Mouse (Mus musculus) CH12.LX (cell line): ENCODE results near the gene Cfap45. TPM values are rescaled to one million over a fixed set of nuclear protein-coding genes. Genes with fewer than 3 reads are reported as not detected.

ENCODE experiments used
- DNase-seq: peaks from one replicate; pipeline ENCODE4 v3.0.0-alpha.2; 2013; ENCODE audit errors: extremely low read depth
- H3K27ac ChIP-seq: 2 replicates; pipeline ENCODE4 v1.5.1; 2012; ENCODE audit warnings: low read depth, mild to moderate bottlenecking, control low read depth, moderate library complexity; ENCODE audit not compliant: insufficient read depth
- H3K27me3 ChIP-seq: replicated peaks from 2 replicates; pipeline ENCODE3; 2012; ENCODE audit warnings: inconsistent platforms
- H3K36me3 ChIP-seq, 2 experiments: replicated peaks in 1 of 2; 2 replicates each; pipeline versions ENCODE3 to v1.6.1; 2012; ENCODE audit warnings: inconsistent platforms in 1 of 2, low read length in 1 of 2, mild to moderate bottlenecking in 1 of 2, mixed read lengths in 1 of 2, moderate library complexity in 1 of 2; ENCODE audit not compliant: control insufficient read depth in 1 of 2, insufficient read depth in 1 of 2
- H3K4me1 ChIP-seq, 2 experiments: 2 replicates each; pipeline ENCODE4 v1.6.1; 2012; ENCODE audit warnings: inconsistent platforms in 1 of 2, moderate library complexity in 1 of 2; ENCODE audit not compliant: insufficient read depth in 2 of 2, control insufficient read depth in 1 of 2
- H3K4me2 ChIP-seq: 2 replicates; pipeline ENCODE4 v1.6.1; 2012; ENCODE audit warnings: low read depth, mild to moderate bottlenecking, control low read depth; ENCODE audit not compliant: poor library complexity, insufficient read depth, severe bottlenecking
- H3K4me3 ChIP-seq, 3 experiments: fragments of 150-350 bp in 1 of 3; sonication (generic) in 1 of 3; replicated peaks in 1 of 3; 2 replicates each; pipeline versions ENCODE3 to v1.5.1; 2011 to 2012; ENCODE audit warnings: low read depth in 2 of 3, low read length in 2 of 3, mild to moderate bottlenecking in 2 of 3, moderate library complexity in 2 of 3, control low read depth in 1 of 3, improper control_type of control experiment in 1 of 3, inconsistent platforms in 1 of 3, mixed read lengths in 1 of 3; ENCODE audit not compliant: poor library complexity in 1 of 3
- H3K79me2 ChIP-seq: replicated peaks from 2 replicates; pipeline ENCODE4 v1.6.1; 2012; ENCODE audit warnings: mild to moderate bottlenecking, moderate library complexity; ENCODE audit not compliant: control insufficient read depth, poor library complexity, insufficient read depth, severe bottlenecking; ENCODE audit errors: extremely low read depth
- H3K9ac ChIP-seq: 2 replicates; pipeline ENCODE4 v1.6.1; 2012; ENCODE audit warnings: low read depth, mild to moderate bottlenecking, control low read depth, moderate library complexity; ENCODE audit not compliant: insufficient read depth
- H3K9me3 ChIP-seq: replicated peaks from 2 replicates; pipeline ENCODE3; 2012; ENCODE audit warnings: low read length, inconsistent platforms, mixed read lengths
- BHLHE40 ChIP-seq: IDR thresholded peaks from 2 replicates; pipeline ENCODE4 v1.6.1; 2011; ENCODE audit warnings: mild to moderate bottlenecking, low read depth, low read length, improper control_type of control experiment
- E2F4 ChIP-seq: IDR thresholded peaks from 2 replicates; pipeline ENCODE4 v1.6.1; 2011; ENCODE audit warnings: low read depth, low read length, improper control_type of control experiment; ENCODE audit not compliant: insufficient replicate concordance
- HCFC1 ChIP-seq: IDR thresholded peaks from 2 replicates; pipeline ENCODE4 v1.6.1; 2012; ENCODE audit warnings: low read depth, mild to moderate bottlenecking, inconsistent platforms, low read length, improper control_type of control experiment
- IRF4 ChIP-seq: IDR thresholded peaks from 2 replicates; pipeline ENCODE4 v1.6.1; 2014; ENCODE audit warnings: low read depth, mild to moderate bottlenecking, inconsistent platforms, low read length, improper control_type of control experiment
- MYC ChIP-seq: IDR thresholded peaks from 2 replicates; pipeline ENCODE4 v1.6.1; 2011; ENCODE audit warnings: low read depth, mild to moderate bottlenecking, improper control_type of control experiment, low read length
- NELFE ChIP-seq: IDR thresholded peaks from 2 replicates; pipeline ENCODE4 v1.6.1; 2011; ENCODE audit warnings: low read depth, low read length, improper control_type of control experiment
- NRF1 ChIP-seq: IDR thresholded peaks from 2 replicates; pipeline ENCODE4 v1.6.1; 2014; ENCODE audit warnings: low read depth, mild to moderate bottlenecking, inconsistent platforms, low read length, improper control_type of control experiment, moderate library complexity
- POLR2AphosphoS2 ChIP-seq: IDR thresholded peaks from 2 replicates; pipeline ENCODE4 v1.6.1; 2011; ENCODE audit warnings: low read depth, low read length, improper control_type of control experiment
- RAD21 ChIP-seq: IDR thresholded peaks from 2 replicates; pipeline ENCODE4 v1.6.1; 2011; ENCODE audit warnings: low read depth, mild to moderate bottlenecking, low read length, improper control_type of control experiment, moderate library complexity
- RCOR1 ChIP-seq: conservative IDR thresholded peaks from 2 replicates; pipeline ENCODE4 v1.6.1; 2012; ENCODE audit warnings: low read depth, mild to moderate bottlenecking, inconsistent platforms, low read length, improper control_type of control experiment
- SIN3A ChIP-seq: IDR thresholded peaks from 2 replicates; pipeline ENCODE4 v1.6.1; 2012; ENCODE audit warnings: low read length, improper control_type of control experiment, inconsistent platforms
- TBP ChIP-seq: conservative IDR thresholded peaks from 2 replicates; pipeline ENCODE4 v1.6.1; 2011; ENCODE audit warnings: low read depth, low read length, improper control_type of control experiment
- UBTF ChIP-seq: IDR thresholded peaks from 2 replicates; pipeline ENCODE4 v1.6.1; 2012; ENCODE audit warnings: low read depth, mild to moderate bottlenecking, inconsistent platforms, low read length, improper control_type of control experiment, moderate library complexity
- USF1 ChIP-seq: IDR thresholded peaks from 2 replicates; pipeline ENCODE4 v1.6.1; 2014; ENCODE audit warnings: low read depth, mild to moderate bottlenecking, inconsistent platforms, low read length, improper control_type of control experiment
- ZKSCAN1 ChIP-seq: IDR thresholded peaks from 2 replicates; pipeline ENCODE4 v1.6.1; 2012; ENCODE audit warnings: low read depth, inconsistent platforms, low read length, improper control_type of control experiment, borderline replicate concordance
- dilution Hi-C: fragments of 300-500 bp; cut with MboI; formaldehyde crosslinking; loops from 2 replicates; pipeline ENCODE4 v1.14.3; 2020; ENCODE audit warnings: low sequenced_read_pairs; ENCODE audit not compliant: extremely low pct_unique_long_range_greater_than_20kb, extremely low pct_ligation_motif_present
- in situ Hi-C: fragments of 300-500 bp; cut with MboI; formaldehyde crosslinking; loops from 3 replicates; pipeline ENCODE4 v1.14.3; 2019; ENCODE audit warnings: low sequenced_read_pairs, low pct_ligation_motif_present, low pct_unique_long_range_greater_than_20kb, mixed read lengths
- polyA plus RNA-seq: library from polyadenylated mRNA; unstranded; fragments of >175 nt; gene quantifications from 2 replicates; pipeline ENCODE4 v1.2.1, GENCODE M21; 2012; ENCODE audit warnings: low read depth; ENCODE audit not compliant: insufficient read length
- total RNA-seq, 2 experiments: library from RNA; depleted of rRNA; stranded (reverse); fragments of 300-350 nt in 1 of 2; fragments of >200 nt in 1 of 2; gene quantifications; 2 replicates each; pipeline ENCODE4 v1.2.3; 2012 to 2014

Gene Cfap45
- total and polyA plus RNA-seq, 3 experiments, result not detected

DNA sequence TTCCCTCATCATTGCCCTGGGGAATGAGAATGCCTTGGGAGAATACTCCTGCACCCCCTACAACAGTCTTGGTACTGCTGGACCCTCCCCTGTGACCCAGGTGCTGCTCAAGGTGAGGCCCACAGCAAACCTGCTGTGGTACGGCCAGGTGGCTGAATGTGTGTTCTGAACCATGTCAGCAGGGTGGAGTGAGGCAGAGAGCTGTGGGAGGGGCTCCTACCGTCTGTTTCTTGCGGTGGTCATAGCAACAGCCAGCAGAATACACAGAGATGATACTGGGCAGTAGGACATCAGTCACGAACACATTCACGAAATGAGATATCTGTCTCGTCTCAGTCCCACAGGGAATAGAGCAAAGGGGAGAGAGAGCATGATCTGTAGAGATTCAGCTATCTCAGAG is 27.1 kb upstream of the Cfap45 start:
- Histone ChIP-seq H3K4me3 (no peak overlapping the region), H3K4me1 (peaks cover 0 to 21% of the 10 kb centered on the region in 2 experiments; a peak in 2 of 4 replicates), H3K9me3 (no peaks in the 10 kb centered on the region), H3K27ac (no peak overlapping the region), H3K36me3 (peaks cover 6 to 72% of the 10 kb centered on the region in 2 experiments), H3K27me3 (no peaks in the 10 kb centered on the region), H3K79me2 (no peaks in the 10 kb centered on the region), H3K4me2 (no peak overlapping the region), H3K9ac (no peak overlapping the region)
- dilution Hi-C loops, result no loop called here
- in situ Hi-C loops, result no loop called here
- no peak for TF ChIP-seq HCFC1
- no peak for TF ChIP-seq MYC
- no peak for TF ChIP-seq IRF4
- TF ChIP-seq RAD21, result no peak
- DNase-seq, result no peak

DNA sequence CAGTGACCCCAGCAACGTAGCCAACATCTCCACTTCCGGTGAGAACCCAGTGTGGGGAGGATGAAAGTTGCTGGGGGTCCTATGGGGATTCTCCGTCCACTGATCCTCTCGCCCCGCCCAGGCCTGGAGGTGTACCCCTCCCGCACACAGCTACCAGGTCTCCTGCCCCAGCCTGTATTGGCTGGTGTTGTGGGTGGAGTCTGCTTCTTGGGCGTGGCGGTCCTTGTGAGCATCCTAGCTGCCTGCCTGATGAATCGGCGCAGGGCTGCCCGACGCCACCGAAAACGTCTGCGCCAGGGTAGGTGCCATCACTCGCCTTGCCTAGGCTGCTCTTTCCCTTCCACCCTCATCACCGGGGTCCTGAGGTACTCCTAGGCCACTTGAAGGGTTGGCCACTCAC is 24.6 kb upstream of the Cfap45 start:
- H3K36me3 ChIP-seq, result peaks cover 4 to 66% of the 10 kb centered on the region in 2 experiments

DNA sequence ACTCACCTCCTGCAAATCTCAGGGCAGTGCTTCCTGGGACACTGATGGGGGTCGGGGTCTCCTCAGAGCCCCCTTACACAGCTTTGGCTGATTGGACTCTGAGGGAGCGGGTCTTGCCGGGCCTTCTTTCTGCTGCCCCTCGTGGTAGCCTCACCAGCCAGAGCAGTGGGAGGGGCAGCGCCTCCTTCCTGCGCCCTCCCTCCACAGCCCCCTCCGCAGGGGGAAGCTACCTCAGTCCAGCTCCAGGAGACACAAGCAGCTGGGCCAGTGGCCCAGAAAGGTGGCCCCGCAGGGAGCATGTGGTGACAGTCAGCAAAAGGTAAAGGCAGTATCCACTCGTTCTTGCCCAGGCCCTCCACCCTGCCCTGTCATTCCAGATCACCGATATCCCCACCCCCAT is 23.2 kb upstream of the Cfap45 start:
- dilution Hi-C loops, result no loop called here
- no peaks in the 10 kb centered on the region for H3K27me3 ChIP-seq
- H3K9me3 ChIP-seq, result no peaks in the 10 kb centered on the region
- no peak overlapping the region for H3K4me3 ChIP-seq
- peaks cover 7 to 32% of the 10 kb centered on the region in 2 experiments for H3K4me1 ChIP-seq
- DNase-seq, result no peak
- no peak overlapping the region for H3K9ac ChIP-seq
- in situ Hi-C loops, result no loop called here
- peaks cover 24% of the 10 kb centered on the region for H3K79me2 ChIP-seq
- H3K27ac ChIP-seq, result no peak overlapping the region
- TF ChIP-seq NELFE (no peak), POLR2AphosphoS2 (no peak), UBTF (no peak), RCOR1 (no peak), E2F4 (no peak), USF1 (no peak), TBP (no peak), ZKSCAN1 (no peak), NRF1 (no peak), SIN3A (no peak), BHLHE40 (no peak)
- peaks cover 0 to 59% of the 10 kb centered on the region in 2 experiments for H3K36me3 ChIP-seq
- no peak overlapping the region for H3K4me2 ChIP-seq

More for the DNA sequence above, 24.6 kb upstream of the Cfap45 start:
- H3K9ac ChIP-seq, result no peak overlapping the region
- no peak overlapping the region for H3K4me2 ChIP-seq
- in situ Hi-C loops (no loop called here), dilution Hi-C loops (no loop called here)
- no peak overlapping the region for H3K27ac ChIP-seq
- no peak for DNase-seq
- H3K4me3 ChIP-seq, result no peak overlapping the region
- no peaks in the 10 kb centered on the region for H3K27me3 ChIP-seq
- H3K9me3 ChIP-seq, result no peaks in the 10 kb centered on the region
- TF ChIP-seq SIN3A (no peak), NELFE (no peak)
- peaks cover 2 to 23% of the 10 kb centered on the region in 2 experiments; a peak in 3 of 4 replicates for H3K4me1 ChIP-seq
- H3K79me2 ChIP-seq, result peaks cover 10% of the 10 kb centered on the region
